Mouse (Mus musculus): ENCODE data around the gene Cast.

GRCm38 (mm10) chr13:74770480-74770879, 38.1 kb downstream of the Cast start:
- peak in 1 of 2 experiments; percentile 71; a peak in 2 of 4 replicates for TF ChIP-seq CTCF (conservative IDR thresholded peaks at IDR 0.05 in 1 of 2, IDR thresholded peaks at IDR 0.05 in 1 of 2; ENCODE audit: low read depth in 2 of 2, low read length in 2 of 2)
- peak; percentile 87 for TF ChIP-seq POLR2A (IDR thresholded peaks at IDR 0.05; ENCODE audit: low read depth, low read length)
- TF ChIP-seq BHLHE40 (IDR thresholded peaks at IDR 0.05; ENCODE audit: low read depth, low read length): peak; percentile 54
- TF ChIP-seq MAFK (IDR thresholded peaks at IDR 0.05; ENCODE audit: insufficient replicate concordance, low read length): no peak
- TF ChIP-seq JUND (conservative IDR thresholded peaks at IDR 0.05; ENCODE audit: low read depth, low read length): 0 out of 2 replicates have a peak, but pooled peaks have one; percentile 52
- peak; percentile 91 for TF ChIP-seq SIN3A (IDR thresholded peaks at IDR 0.05; ENCODE audit: low read length)
- peak; percentile 91 for TF ChIP-seq TCF12 (IDR thresholded peaks at IDR 0.05; ENCODE audit: low read depth, low read length)
